Mouse (Mus musculus): ENCODE data around the gene Mad1l1. TPM values are rescaled to one million over a fixed set of nuclear protein-coding genes. Genes with fewer than 3 reads are reported as not detected.
A peak's percentile ranks its signal among the peaks of the same experiment; 100 is the strongest.

Mad1l1 gene
- polyA plus RNA-seq, 1 experiment from 2014 or later = 30.0 TPM

- in situ Hi-C loops (cut with MboI; ENCODE audit: low pct_unique_long_range_greater_than_20kb) = loop anchor here (5.0 kb wide), 1 partner anchor 133 kb away; no protein-coding TSS in a partner anchor
- ChIA-PET POLR2A (interaction anchor here (0.7 kb wide), 1 partner anchor 92 kb away, joined by 3 read pairs; no protein-coding TSS in a partner anchor), CTCF (interaction anchor here (1.0 to 2.2 kb wide), 7 partner anchors 10 to 131 kb away, joined by 3 to 6 read pairs (median 3); no protein-coding TSS in a partner anchor)
- DNase-seq (ENCODE audit: low read depth, low spot score) (peak; percentile 33), ATAC-seq (peak; percentile 66)
- no peaks in the 10 kb centered on the region for H3K27me3 ChIP-seq
- no peak for TF ChIP-seq CTCF (IDR thresholded peaks at IDR 0.05)
Measured at GRCm38 (mm10) chr5:139970186-139970631, 351.1 kb downstream of the Mad1l1 start.

GRCm38 (mm10) chr5:139969151-139969948 is 352.0 kb downstream of the Mad1l1 start:
- in situ Hi-C loops (cut with MboI; ENCODE audit: low pct_unique_long_range_greater_than_20kb) = loop anchor here (5.0 kb wide), 1 partner anchor 62 kb away; the partner anchor contains the start of gene Elfn1
- TF ChIP-seq CTCF (IDR thresholded peaks at IDR 0.05) = no peak
- CTCF ChIA-PET = interaction anchor here (1.0 to 2.2 kb wide), 7 partner anchors 9 to 130 kb away, joined by 3 to 6 read pairs (median 3); no protein-coding TSS in a partner anchor
- no peak for DNase-seq (ENCODE audit: low read depth, low spot score)
- POLR2A ChIA-PET = no interaction called here
- ATAC-seq = no peak
- H3K27me3 ChIP-seq = no peaks in the 10 kb centered on the region

GRCm38 (mm10) chr5:139965596-139965995 is 355.8 kb downstream of the Mad1l1 start:
- no peaks in the 10 kb centered on the region for H3K27me3 ChIP-seq
- DNase-seq (ENCODE audit: low read depth, low spot score) (no peak), ATAC-seq (no peak)
- CTCF ChIA-PET = no interaction called here
- POLR2A ChIA-PET = interaction anchor here (0.6 kb wide), 1 partner anchor 24 kb away, joined by 3 read pairs; no protein-coding TSS in a partner anchor
- TF ChIP-seq CTCF (IDR thresholded peaks at IDR 0.05) = no peak
- in situ Hi-C loops (cut with MboI; ENCODE audit: low pct_unique_long_range_greater_than_20kb) = loop anchor here (5.0 kb wide), 1 partner anchor 58 kb away; the partner anchor contains the start of gene Elfn1

- ChIA-PET CTCF (no interaction called here), POLR2A (no interaction called here)
- no peak for DNase-seq (ENCODE audit: low read depth, low spot score)
- in situ Hi-C loops (cut with MboI; ENCODE audit: low pct_unique_long_range_greater_than_20kb) = no loop called here
- no peaks in the 10 kb centered on the region for H3K27me3 ChIP-seq
- no peak for ATAC-seq
- TF ChIP-seq CTCF (IDR thresholded peaks at IDR 0.05) = no peak
Measured at GRCm38 (mm10) chr5:139964391-139964790, 357.0 kb downstream of the Mad1l1 start.

- no peak for ATAC-seq
- no peaks in the 10 kb centered on the region for H3K27me3 ChIP-seq
- in situ Hi-C loops (cut with MboI; ENCODE audit: low pct_unique_long_range_greater_than_20kb) = no loop called here
- POLR2A ChIA-PET = no interaction called here
- TF ChIP-seq CTCF (IDR thresholded peaks at IDR 0.05) = no peak
- no peak for DNase-seq (ENCODE audit: low read depth, low spot score)
- CTCF ChIA-PET = interaction anchor here (1.3 kb wide), 1 partner anchor 26 kb away, joined by 3 read pairs; no protein-coding TSS in a partner anchor
Measured at GRCm38 (mm10) chr5:139959741-139960140, 361.6 kb downstream of the Mad1l1 start.

Other genes with a start within 250 kb of the Mad1l1 start
- 38.0 TPM for gene Nudt1, start 104 bp upstream of the Mad1l1 start, polyA plus RNA-seq (2021)
- 13.1 TPM for gene Mrm2, start 10.3 kb upstream of the Mad1l1 start, polyA plus RNA-seq (2021)
- gene Snx8, start 67.7 kb upstream of the Mad1l1 start, polyA plus RNA-seq (2021) = 26.3 TPM
- gene Eif3b, start 97.8 kb upstream of the Mad1l1 start, polyA plus RNA-seq (2021) = 258 TPM
- gene Gm4869, start 124.1 kb upstream of the Mad1l1 start, polyA plus RNA-seq (2021) = not detected
- 33.2 TPM for gene Chst12, start 184.0 kb upstream of the Mad1l1 start, polyA plus RNA-seq (2021)
- gene Grifin, start 243.5 kb upstream of the Mad1l1 start, polyA plus RNA-seq (2021) = 1.4 TPM